Mouse (Mus musculus): Measurements from ENCODE around the gene Tmem169.

DNA sequence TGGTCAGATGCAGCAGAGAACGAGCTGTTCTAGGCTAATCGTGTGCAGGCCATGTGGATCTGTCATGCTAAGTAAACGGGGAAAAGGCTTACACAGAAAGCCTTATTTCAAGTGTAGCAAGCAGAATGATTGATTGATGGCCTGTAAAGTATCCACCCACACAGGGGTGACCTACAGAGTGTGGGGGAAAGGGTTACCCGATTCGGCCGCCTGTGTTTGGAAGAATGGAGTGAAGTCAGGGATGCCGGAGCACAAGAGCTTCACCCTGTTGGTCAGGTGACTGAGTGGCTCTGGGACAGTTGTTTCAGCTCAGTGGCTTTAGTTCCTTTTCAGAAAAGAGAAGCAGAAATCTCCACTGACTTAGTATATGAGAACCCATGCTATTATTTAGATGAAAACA, 32.7 kb downstream of the Tmem169 start:
- no peak for TF ChIP-seq CTCF (conservative IDR thresholded peaks at IDR 0.05; ENCODE audit: low read length)
- TF ChIP-seq NANOG (IDR thresholded peaks at IDR 0.05; ENCODE audit: borderline replicate concordance, low read length) = no peak

All from E14TG2a.4 (cell line).